Comparison of ENCODE assay signal across 9 mouse cellular contexts in genomic region chr7:45332685-45333425, GRCm38 (mm10). TPM values are rescaled to one million over a fixed set of nuclear protein-coding genes. Genes with fewer than 3 reads are reported as not detected.
DNase-seq lines count a peak whose midpoint lies in the region; ATAC-seq lines count a peak whose summit lies in the region.
"Had no signal": no experiment of that assay in that cellular context is flagged by ENCODE, and none has a peak within 500 bp of the region (broad histone marks: within the 10 kb centered on the region; RNA-seq: fewer than 3 reads in every experiment).

No protein-coding gene starts in this region.

- peak overlapping the region; percentile 73 for H3K9ac ChIP-seq in forebrain, embryonic 12.5 days
- H3K9ac ChIP-seq in limb, embryonic 12.5 days (replicated peaks) = peak overlapping the region; percentile 69
- peak overlapping the region; percentile 71 for H3K9ac ChIP-seq in midbrain, embryonic 11.5 days (ENCODE audit: low read length)

- 4% methylated on average over 22 of the region's 22 CpGs for WGBS in forebrain, embryonic 12.5 days
- 3% methylated on average over 22 of the region's 22 CpGs for WGBS in hindbrain, embryonic 10.5 days
- WGBS in limb, embryonic 12.5 days = 4% methylated on average over 22 of the region's 22 CpGs
- WGBS in midbrain, embryonic 11.5 days = 3% methylated on average over 22 of the region's 22 CpGs

- H3K4me1 ChIP-seq in forebrain, embryonic 12.5 days = peaks cover 29% of the 10 kb centered on the region
- H3K4me1 ChIP-seq in hindbrain, embryonic 10.5 days (replicated peaks) = peaks cover 47% of the 10 kb centered on the region
- peaks cover 32% of the 10 kb centered on the region for H3K4me1 ChIP-seq in limb, embryonic 12.5 days (replicated peaks)
- peaks cover 11% of the 10 kb centered on the region for H3K4me1 ChIP-seq in midbrain, embryonic 11.5 days (ENCODE audit: control insufficient read depth, insufficient read depth, low read length)

- peaks cover 36% of the 10 kb centered on the region for H3K27me3 ChIP-seq in forebrain, embryonic 12.5 days
- H3K27me3 ChIP-seq in hindbrain, embryonic 10.5 days (ENCODE audit: insufficient read depth, poor library complexity, severe bottlenecking) = peaks cover 46% of the 10 kb centered on the region
- H3K27me3 ChIP-seq in limb, embryonic 12.5 days = peaks cover 12% of the 10 kb centered on the region
- H3K27me3 ChIP-seq in midbrain, embryonic 11.5 days (ENCODE audit: control insufficient read depth, insufficient read depth, low read length) = no peaks in the 10 kb centered on the region; the same call in 1 of the 2 replicates

- DNase-seq in cerebellum, adult 11 months = no peak
- peak; percentile 63 for DNase-seq in adrenal gland, postnatal 14 days
- DNase-seq in hindbrain, embryonic 10.5 days (ENCODE audit: low spot score) = peak; percentile 63
- DNase-seq in midbrain, embryonic 11.5 days (ENCODE audit: low spot score, missing footprints) = peak; percentile 94
- peak; percentile 53 for DNase-seq in thymus, postnatal 10 days (ENCODE audit: low spot score in 2 of 2)

- H3K27ac ChIP-seq in forebrain, embryonic 12.5 days = no peak overlapping the region
- H3K27ac ChIP-seq in hindbrain, embryonic 10.5 days = peak overlapping the region; percentile 89
- H3K27ac ChIP-seq in limb, embryonic 12.5 days = peak overlapping the region; percentile 87
- no peak overlapping the region for H3K27ac ChIP-seq in midbrain, embryonic 11.5 days (ENCODE audit: low read depth, low read length)

- no peaks in the 10 kb centered on the region for H3K9me3 ChIP-seq in forebrain, embryonic 12.5 days
- no peaks in the 10 kb centered on the region for H3K9me3 ChIP-seq in hindbrain, embryonic 10.5 days
- no peaks in the 10 kb centered on the region for H3K9me3 ChIP-seq in limb, embryonic 12.5 days
- H3K9me3 ChIP-seq in midbrain, embryonic 11.5 days (ENCODE audit: control insufficient read depth, low read length) = no peaks in the 10 kb centered on the region

- H3K36me3 ChIP-seq in forebrain, embryonic 12.5 days (replicated peaks) = no peaks in the 10 kb centered on the region
- H3K36me3 ChIP-seq in hindbrain, embryonic 10.5 days = no peaks in the 10 kb centered on the region
- H3K36me3 ChIP-seq in limb, embryonic 12.5 days = no peaks in the 10 kb centered on the region
- no peaks in the 10 kb centered on the region for H3K36me3 ChIP-seq in midbrain, embryonic 11.5 days (ENCODE audit: control insufficient read depth, insufficient read depth, low read length)

- H3K4me2 ChIP-seq in forebrain, embryonic 12.5 days = peak overlapping the region; percentile 94
- peak overlapping the region; percentile 78 for H3K4me2 ChIP-seq in limb, embryonic 12.5 days
- peak overlapping the region; percentile 93 for H3K4me2 ChIP-seq in midbrain, embryonic 11.5 days

- ATAC-seq in cerebellum, adult (ENCODE audit: insufficient number of reproducible peaks, low FRiP score, low TSS enrichment) = 0 out of 2 replicates have a peak, but pooled peaks have one; percentile 16
- peak; percentile 66; the same call in 1 of the 2 replicates for ATAC-seq in forebrain, embryonic 12.5 days (ENCODE audit: low FRiP score)
- peak; percentile 48 for ATAC-seq in limb, embryonic 12.5 days (ENCODE audit: insufficient number of reproducible peaks, insufficient read depth, low FRiP score, low TSS enrichment, low read depth)
- ATAC-seq in midbrain, embryonic 11.5 days (ENCODE audit: low FRiP score) = peak; percentile 65

- peak overlapping the region; percentile 61 for H3K4me3 ChIP-seq in forebrain, embryonic 12.5 days (replicated peaks)
- peak overlapping the region; percentile 80 for H3K4me3 ChIP-seq in hindbrain, embryonic 10.5 days
- peak overlapping the region; percentile 67 for H3K4me3 ChIP-seq in limb, embryonic 12.5 days (replicated peaks)
- H3K4me3 ChIP-seq in midbrain, embryonic 11.5 days (ENCODE audit: low read depth, low read length) = peak overlapping the region; percentile 55

RNA-seq across cellular contexts. Expression of gene Trpm4, which starts 0.7 kb away (rescaled TPM):
- total RNA-seq in adrenal gland, postnatal 14 days (2021) = 13.5 and 15.1 TPM in 2 replicates
- 4.6 and 6.6 TPM in 2 replicates for polyA plus RNA-seq in forebrain, embryonic 12.5 days (2016; fragmentation: Nextera tagmentation; extraction: Ambion mirVana)
- 10.5 and 12.5 TPM in 2 replicates for polyA plus RNA-seq in hindbrain, embryonic 10.5 days (2016; fragmentation: Nextera tagmentation; extraction: Ambion mirVana)
- 14.0 and 16.1 TPM in 2 replicates for polyA plus RNA-seq in limb, embryonic 12.5 days (2016; fragmentation: Nextera tagmentation; extraction: Ambion mirVana)
- 4.4 and 6.1 TPM in 2 replicates for polyA plus RNA-seq in midbrain, embryonic 11.5 days (2014; fragmentation: Nextera tagmentation; extraction: Ambion mirVana)

RNA-seq across cellular contexts. Expression of gene Hrc, which starts 2.2 kb away (rescaled TPM):
- 0.15 and 0.45 TPM in 2 replicates for total RNA-seq in adrenal gland, postnatal 14 days (2021)
- polyA plus RNA-seq in forebrain, embryonic 12.5 days (2016; fragmentation: Nextera tagmentation; extraction: Ambion mirVana) = 0.13 and 0.20 TPM in 2 replicates
- polyA plus RNA-seq in hindbrain, embryonic 10.5 days (2016; fragmentation: Nextera tagmentation; extraction: Ambion mirVana) = 0.36 and 0.42 TPM in 2 replicates
- polyA plus RNA-seq in limb, embryonic 12.5 days (2016; fragmentation: Nextera tagmentation; extraction: Ambion mirVana) = 1.8 and 1.9 TPM in 2 replicates
- 0.11 and 0.19 TPM in 2 replicates for polyA plus RNA-seq in midbrain, embryonic 11.5 days (2014; fragmentation: Nextera tagmentation; extraction: Ambion mirVana)
- total RNA-seq: neutrophil, adult 5-6 weeks had no signal

RNA-seq across cellular contexts. Expression of gene Ppfia3, which starts 34.0 kb away (rescaled TPM):
- total RNA-seq in adrenal gland, postnatal 14 days (2021) = 2.1 and 2.4 TPM in 2 replicates
- 12.6 and 14.9 TPM in 2 replicates for polyA plus RNA-seq in forebrain, embryonic 12.5 days (2016; fragmentation: Nextera tagmentation; extraction: Ambion mirVana)
- polyA plus RNA-seq in hindbrain, embryonic 10.5 days (2016; fragmentation: Nextera tagmentation; extraction: Ambion mirVana) = 8.4 and 12.9 TPM in 2 replicates
- polyA plus RNA-seq in limb, embryonic 12.5 days (2016; fragmentation: Nextera tagmentation; extraction: Ambion mirVana) = 6.4 and 8.4 TPM in 2 replicates
- 7.7 and 8.1 TPM in 2 replicates for polyA plus RNA-seq in midbrain, embryonic 11.5 days (2014; fragmentation: Nextera tagmentation; extraction: Ambion mirVana)
- total RNA-seq: neutrophil, adult 5-6 weeks had no signal

RNA-seq across cellular contexts. Expression of gene Lin7b, which starts 37.5 kb away (rescaled TPM):
- total RNA-seq in adrenal gland, postnatal 14 days (2021) = 1.2 and 1.4 TPM in 2 replicates
- polyA plus RNA-seq in forebrain, embryonic 12.5 days (2016; fragmentation: Nextera tagmentation; extraction: Ambion mirVana) = 3.1 TPM in 2 replicates
- 0.89 and 1.5 TPM in 2 replicates for polyA plus RNA-seq in hindbrain, embryonic 10.5 days (2016; fragmentation: Nextera tagmentation; extraction: Ambion mirVana)
- 1.4 and 1.8 TPM in 2 replicates for polyA plus RNA-seq in limb, embryonic 12.5 days (2016; fragmentation: Nextera tagmentation; extraction: Ambion mirVana)
- 0.75 and 1.2 TPM in 2 replicates for polyA plus RNA-seq in midbrain, embryonic 11.5 days (2014; fragmentation: Nextera tagmentation; extraction: Ambion mirVana)

RNA-seq across cellular contexts. Expression of gene Slc6a21, which starts 55.5 kb away (rescaled TPM):
- total RNA-seq in adrenal gland, postnatal 14 days (2021) = not detected in 2 replicates
- not detected in 2 replicates for polyA plus RNA-seq in forebrain, embryonic 12.5 days (2016; fragmentation: Nextera tagmentation; extraction: Ambion mirVana)
- polyA plus RNA-seq in hindbrain, embryonic 10.5 days (2016; fragmentation: Nextera tagmentation; extraction: Ambion mirVana) = not detected in 2 replicates
- polyA plus RNA-seq in limb, embryonic 12.5 days (2016; fragmentation: Nextera tagmentation; extraction: Ambion mirVana) = not detected in 2 replicates
- polyA plus RNA-seq in midbrain, embryonic 11.5 days (2014; fragmentation: Nextera tagmentation; extraction: Ambion mirVana) = not detected in 2 replicates
- total RNA-seq: neutrophil, adult 5-6 weeks had no signal

Comparison
In these comparisons a context has a peak if more than half of its experiments do, and no peak if none do; other contexts are left out.
1. ATAC-seq: peak in every context shown above with its lines; median percentile 66 in forebrain, embryonic 12.5 days; 65 in midbrain, embryonic 11.5 days; 48 in limb, embryonic 12.5 days; 16 in cerebellum, adult.
2. H3K27ac ChIP-seq: peak in hindbrain, embryonic 10.5 days (single experiment) and limb, embryonic 12.5 days (single experiment); none in forebrain, embryonic 12.5 days (single experiment) and midbrain, embryonic 11.5 days (single experiment).
3. Peak in every context shown above with its lines, with median percentiles within 50 percentile points of each other: H3K4me2 ChIP-seq, H3K4me3 ChIP-seq and H3K9ac ChIP-seq.